9 mouse cellular contexts compared by ENCODE assay signal in the genomic region with DNA sequence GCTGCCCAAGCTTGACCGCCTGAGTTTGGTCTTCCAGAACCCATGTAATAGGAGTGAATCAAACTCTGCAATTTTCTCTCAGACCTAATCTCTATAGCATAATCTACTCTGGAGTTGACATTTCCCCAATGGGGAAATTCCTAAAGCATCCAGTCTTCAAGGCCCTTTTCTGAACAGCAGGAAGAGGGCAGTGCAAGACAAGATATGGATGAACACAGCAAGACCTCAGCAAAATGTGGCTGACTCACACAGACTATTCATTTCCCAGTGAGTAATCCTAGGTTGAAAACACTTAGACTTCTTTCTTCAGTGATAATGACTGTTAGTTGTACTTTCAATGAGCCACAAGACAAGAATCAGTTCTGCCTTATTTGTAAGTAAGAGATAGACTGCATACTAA. TPM values are rescaled to one million over a fixed set of nuclear protein-coding genes. Genes with fewer than 3 reads are reported as not detected.
DNase-seq lines count a peak whose midpoint lies in the region; ATAC-seq and TF ChIP-seq lines count a peak whose summit lies in the region.
"Had no signal": no experiment of that assay in that cellular context is flagged by ENCODE, and none has a peak within 500 bp of the region (broad histone marks: within the 10 kb centered on the region; RNA-seq: fewer than 3 reads in every experiment).

No protein-coding gene starts in this region.

- no peak overlapping the region for H3K4me2 ChIP-seq in hindbrain, embryonic 15.5 days
- H3K4me2 ChIP-seq in hindbrain, embryonic 13.5 days = no peak overlapping the region
- H3K4me2 ChIP-seq in CH12.LX (ENCODE audit: insufficient read depth, low read depth, poor library complexity, severe bottlenecking) = no peak overlapping the region
- H3K4me2 ChIP-seq: liver, embryonic 13.5 days had no signal

- no peak overlapping the region for H3K27ac ChIP-seq in hindbrain, embryonic 15.5 days (replicated peaks)
- no peak overlapping the region for H3K27ac ChIP-seq in hindbrain, embryonic 13.5 days
- no peak overlapping the region for H3K27ac ChIP-seq in CH12.LX (ENCODE audit: insufficient read depth, low read depth)
- H3K27ac ChIP-seq: liver, embryonic 13.5 days had no signal

- H3K9ac ChIP-seq in hindbrain, embryonic 15.5 days = no peak overlapping the region
- no peak overlapping the region for H3K9ac ChIP-seq in hindbrain, embryonic 13.5 days
- no peak overlapping the region for H3K9ac ChIP-seq in CH12.LX (ENCODE audit: insufficient read depth, low read depth)
- H3K9ac ChIP-seq: liver, embryonic 13.5 days had no signal

- no peak for TF ChIP-seq POLR2A in CH12.LX (IDR thresholded peaks at IDR 0.05; ENCODE audit: low read depth, low read length)

- ATAC-seq in hindbrain, embryonic 15.5 days (ENCODE audit: low FRiP score, low read depth) = 0 out of 2 replicates have a peak, but pooled peaks have one; percentile 34
- ATAC-seq in hindbrain, embryonic 13.5 days (ENCODE audit: low FRiP score) = no peak

- no peaks in the 10 kb centered on the region for H3K27me3 ChIP-seq in hindbrain, embryonic 15.5 days
- H3K27me3 ChIP-seq in hindbrain, embryonic 13.5 days = no peaks in the 10 kb centered on the region
- no peaks in the 10 kb centered on the region for H3K27me3 ChIP-seq in CH12.LX (replicated peaks)
- H3K27me3 ChIP-seq: liver, embryonic 13.5 days had no signal

- DNase-seq in CH12.LX (ENCODE audit: extremely low read depth) = peak; percentile 40
- peak; percentile 41 to 51 for DNase-seq in adrenal gland, postnatal 36 days
- DNase-seq in frontal cortex, postnatal 14 days (ENCODE audit: low spot score in 2 of 2) = peak; percentile 17 to 18
- DNase-seq in left cerebral cortex, adult 9 months (ENCODE audit: low spot score in 2 of 2) = peak; percentile 28 to 69
- DNase-seq in right cerebral cortex, postnatal 4 days = peak; percentile 25
- DNase-seq in gastrocnemius, postnatal 10 days = no peak
- DNase-seq: liver, embryonic 13.5 days had no signal

- H3K4me1 ChIP-seq in hindbrain, embryonic 15.5 days (replicated peaks) = no peaks in the 10 kb centered on the region
- no peaks in the 10 kb centered on the region for H3K4me1 ChIP-seq in hindbrain, embryonic 13.5 days (replicated peaks)
- H3K4me1 ChIP-seq in CH12.LX (ENCODE audit: control insufficient read depth in 1 of 2, insufficient read depth in 2 of 2) = no peaks in the 10 kb centered on the region
- H3K4me1 ChIP-seq: liver, embryonic 13.5 days had no signal

- TF ChIP-seq CTCF in CH12.LX (conservative IDR thresholded peaks at IDR 0.05 in 1 of 2, IDR thresholded peaks at IDR 0.05 in 1 of 2; ENCODE audit: low read depth in 2 of 2, low read length in 2 of 2) = peak; percentile 21 to 71; a peak in 3 of 4 replicates

- 91% methylated on average over 1 of the region's 1 CpGs for WGBS in hindbrain, embryonic 15.5 days
- WGBS in hindbrain, embryonic 13.5 days = 83% methylated on average over 1 of the region's 1 CpGs

- H3K4me3 ChIP-seq in hindbrain, embryonic 15.5 days = no peak overlapping the region
- no peak overlapping the region for H3K4me3 ChIP-seq in hindbrain, embryonic 13.5 days
- no peak overlapping the region for H3K4me3 ChIP-seq in CH12.LX (replicated peaks in 1 of 3; ENCODE audit: low read depth in 2 of 3, low read length in 2 of 3, poor library complexity in 1 of 3)
- H3K4me3 ChIP-seq: liver, embryonic 13.5 days had no signal

- in situ Hi-C loops in CH12.LX (cut with MboI; ENCODE audit: low pct_ligation_motif_present, low pct_unique_long_range_greater_than_20kb, low sequenced_read_pairs) = loop anchor here (25.0 kb wide), 1 partner anchor 936 kb away; no protein-coding TSS in a partner anchor

- TF ChIP-seq EP300 in CH12.LX (IDR thresholded peaks at IDR 0.05; ENCODE audit: low read length) = no peak

- H3K9me3 ChIP-seq in hindbrain, embryonic 15.5 days = no peaks in the 10 kb centered on the region
- no peaks in the 10 kb centered on the region for H3K9me3 ChIP-seq in hindbrain, embryonic 13.5 days
- no peaks in the 10 kb centered on the region for H3K9me3 ChIP-seq in CH12.LX (replicated peaks; ENCODE audit: low read length)
- H3K9me3 ChIP-seq: liver, embryonic 13.5 days had no signal

- H3K36me3 ChIP-seq in hindbrain, embryonic 15.5 days = no peaks in the 10 kb centered on the region
- H3K36me3 ChIP-seq in hindbrain, embryonic 13.5 days = no peaks in the 10 kb centered on the region
- H3K36me3 ChIP-seq in CH12.LX (replicated peaks in 1 of 2; ENCODE audit: control insufficient read depth in 1 of 2, insufficient read depth in 1 of 2, low read length in 1 of 2) = no peaks in the 10 kb centered on the region
- H3K36me3 ChIP-seq: liver, embryonic 13.5 days had no signal

- dilution Hi-C loops in CH12.LX (cut with MboI; ENCODE audit: extremely low pct_ligation_motif_present, extremely low pct_unique_long_range_greater_than_20kb, low sequenced_read_pairs) = no loop called here

- no peaks in the 10 kb centered on the region for H3K79me2 ChIP-seq in CH12.LX (replicated peaks; ENCODE audit: control insufficient read depth, extremely low read depth, insufficient read depth, poor library complexity, severe bottlenecking)

- TF ChIP-seq RAD21 in CH12.LX (IDR thresholded peaks at IDR 0.05; ENCODE audit: low read depth, low read length) = peak; percentile 82

TF ChIP-seq in CH12.LX, 34 proteins besides CTCF, POLR2A, EP300 and RAD21:
- TF ChIP-seq ZC3H11A (IDR thresholded peaks at IDR 0.05; ENCODE audit: low read depth, low read length) (peak; percentile 40), PAX5 (IDR thresholded peaks at IDR 0.05; ENCODE audit: low read length) (no peak), UBTF (IDR thresholded peaks at IDR 0.05; ENCODE audit: low read depth, low read length) (no peak), HCFC1 (IDR thresholded peaks at IDR 0.05; ENCODE audit: low read depth, low read length) (no peak), SMC3 (IDR thresholded peaks at IDR 0.05; ENCODE audit: low read depth, low read length) (peak; percentile 74)

RNA-seq across cellular contexts. Expression of a gene that starts 26.7 kb away (rescaled TPM):
- 26.3 and 29.1 TPM in 2 replicates for polyA plus RNA-seq in hindbrain, embryonic 15.5 days (2015; fragmentation: Nextera tagmentation; extraction: Ambion mirVana)
- 21.4 and 21.9 TPM in 2 replicates for polyA plus RNA-seq in hindbrain, embryonic 13.5 days (2015; fragmentation: Nextera tagmentation; extraction: Ambion mirVana)
- total RNA-seq in CH12.LX (2012; rRNA removed) (0.17 and 0.46 TPM in 2 replicates), CH12.LX (2014; rRNA removed) (3.1 and 4.6 TPM in 2 replicates)
- polyA plus RNA-seq in CH12.LX (2012; ENCODE audit: insufficient read length, low read depth) = 1.6 and 1.7 TPM in 2 replicates
- 10 to 100 TPM; 38.8 to 41.2 TPM for total RNA-seq in adrenal gland, postnatal 36 days (2021)
- 10 to 100 TPM; 39.4 to 49.2 TPM for total RNA-seq in gastrocnemius, postnatal 10 days (2021)

Comparison
In these comparisons a context has a peak if more than half of its experiments do, and no peak if none do; other contexts are left out.
1. RNA of a gene that starts 26.7 kb away (total RNA-seq): 39.4 to 49.2 TPM in gastrocnemius, postnatal 10 days and 38.8 to 41.2 TPM in adrenal gland, postnatal 36 days; 0.17 to 4.6 TPM in CH12.LX; every median in the first group is over 4 times any median in the second.